Mouse (Mus musculus) megakaryocyte, adult 5-6 weeks (primary cell): ENCODE data around the gene Rftn1. TPM values are rescaled to one million over a fixed set of nuclear protein-coding genes. Genes with fewer than 3 reads are reported as not detected.

Source experiments
- ATAC-seq: 2 replicates; pipeline ENCODE4 v1.8.0; 2016; ENCODE audit warnings: mild to moderate bottlenecking, inconsistent platforms; ENCODE audit not compliant: poor library complexity, severe bottlenecking
- total RNA-seq, 2 experiments: library from RNA; stranded (forward) in 1 of 2; stranded (reverse) in 1 of 2; fragments of 153-499, 151-499 nt in 1 of 2; fragments of 221-1000, 200-1000 nt in 1 of 2; gene quantifications; 2 replicates each; pipeline versions ENCODE4 v1.2.3 to v1.2.4; 2015 to 2017

Rftn1 gene
- total RNA-seq, 2 experiments from 2014 or later: 12.0 to 29.0 TPM

DNA sequence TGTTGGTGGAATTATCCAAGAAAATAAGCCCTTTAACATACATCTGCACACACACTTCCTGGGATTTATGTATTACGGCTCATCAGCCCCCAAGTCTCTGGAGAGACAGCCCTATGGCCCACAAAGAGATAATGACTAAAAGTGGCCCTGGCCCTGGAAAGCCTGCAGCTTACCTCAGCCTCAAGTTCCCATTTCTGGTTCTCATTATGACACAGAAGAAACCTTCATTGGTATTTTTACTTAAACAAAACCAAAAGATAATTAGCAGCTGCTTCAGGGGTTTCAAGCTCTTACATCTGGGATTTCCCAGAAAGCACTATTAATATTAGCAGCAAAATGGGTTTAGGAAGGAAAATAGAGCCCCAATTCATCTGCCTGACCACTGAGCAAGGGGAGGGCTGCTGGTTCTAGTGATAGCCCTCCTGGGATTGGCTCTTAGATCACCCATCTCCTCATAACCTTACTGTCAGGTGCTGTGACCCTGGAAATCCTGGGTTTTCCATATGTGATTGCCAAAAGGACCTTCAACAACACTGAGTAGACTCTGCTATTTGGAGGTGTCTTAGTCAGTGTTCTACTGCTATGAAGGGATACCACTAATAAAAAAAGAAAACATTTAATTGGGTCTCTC lies 14.8 kb upstream of the Rftn1 start:
- no peak for ATAC-seq

DNA sequence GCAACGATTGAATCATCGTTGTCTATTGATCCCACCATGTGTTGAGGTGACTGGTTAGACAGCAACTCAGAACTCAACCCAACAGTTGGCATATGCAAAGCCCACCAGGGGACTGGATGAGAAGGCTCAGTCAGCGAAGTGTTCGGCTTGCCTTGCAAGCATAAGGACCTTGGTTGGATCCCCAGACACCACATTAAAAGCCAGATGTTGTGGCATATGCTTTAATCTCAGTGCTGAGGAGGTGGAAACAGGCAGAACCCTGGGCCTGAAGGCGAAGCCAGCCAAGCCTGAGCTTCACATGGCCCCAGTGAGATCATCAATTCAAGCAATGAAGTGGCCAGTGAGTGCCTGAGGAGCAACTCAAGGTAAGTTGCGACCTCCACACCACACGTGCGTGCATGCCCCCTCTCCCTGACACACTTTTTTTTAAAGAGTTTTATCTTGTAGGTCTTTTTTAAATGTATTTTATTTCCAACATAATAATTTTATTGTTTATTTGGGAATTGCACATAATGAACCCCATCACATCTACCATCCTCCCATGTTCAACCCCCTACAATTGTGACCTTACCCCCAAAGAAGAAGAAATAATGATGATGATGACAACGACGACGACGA lies 11.5 kb upstream of the Rftn1 start:
- ATAC-seq: no peak

- no peak for ATAC-seq
Measured at GRCm38 (mm10) chr17:50199075-50199850, 8.8 kb upstream of the Rftn1 start.

- no peak for ATAC-seq
Measured at GRCm38 (mm10) chr17:50197572-50197971, 7.1 kb upstream of the Rftn1 start.

- ATAC-seq: peak; percentile 22
Measured at GRCm38 (mm10) chr17:50196005-50196672, 5.7 kb upstream of the Rftn1 start.

- ATAC-seq: no peak
Measured at GRCm38 (mm10) chr17:50195399-50195798, 4.9 kb upstream of the Rftn1 start.

- no peak for ATAC-seq
Measured at GRCm38 (mm10) chr17:50194541-50194940, 4.1 kb upstream of the Rftn1 start.

DNA sequence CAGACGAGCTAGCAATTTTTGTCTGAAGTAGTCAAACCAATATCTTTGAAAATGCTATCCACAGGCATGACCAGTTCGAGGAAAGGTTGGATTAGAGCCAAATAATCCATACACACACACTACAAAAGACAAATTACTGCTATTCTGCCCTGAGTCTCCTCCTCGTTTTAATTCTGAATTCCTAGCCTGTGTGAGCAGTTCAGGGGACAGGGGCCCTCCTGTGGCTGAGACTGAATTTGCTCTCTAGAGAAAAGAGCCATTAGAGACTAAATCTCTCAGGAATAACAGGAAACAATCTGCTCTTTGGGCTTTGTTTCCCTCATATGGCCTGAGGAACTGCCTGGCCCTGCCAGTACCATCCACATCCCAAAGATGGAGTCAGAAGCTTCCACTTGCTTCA lies 3.2 kb upstream of the Rftn1 start:
- no peak for ATAC-seq

DNA sequence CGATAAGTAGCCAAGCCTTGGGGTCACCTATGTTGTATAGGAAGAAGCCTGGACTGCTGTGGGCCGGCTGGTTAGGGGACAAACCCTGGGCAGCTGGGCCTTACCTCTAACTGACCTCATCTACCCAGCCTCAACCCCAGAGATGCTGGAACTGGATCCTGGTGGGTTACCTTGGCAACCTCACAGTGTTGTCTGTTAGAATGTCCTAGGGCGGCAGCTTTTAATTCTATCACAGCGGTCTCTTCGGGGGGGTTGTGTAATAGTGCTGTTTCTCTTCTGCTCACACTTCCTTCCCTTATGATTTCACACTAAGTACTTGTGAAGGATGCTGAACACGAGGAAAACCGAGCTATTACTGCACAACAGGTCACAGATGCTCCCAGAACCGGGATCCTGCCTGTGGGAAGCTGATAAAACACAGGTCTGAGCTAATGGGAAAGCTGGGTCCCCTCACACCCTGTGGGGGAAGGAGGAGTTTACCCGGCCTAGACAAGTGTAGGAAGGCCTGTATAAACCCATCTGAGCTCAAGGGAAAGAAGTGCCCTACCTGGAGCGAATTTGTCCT lies 2.0 kb upstream of the Rftn1 start:
- peak; percentile 61 for ATAC-seq

DNA sequence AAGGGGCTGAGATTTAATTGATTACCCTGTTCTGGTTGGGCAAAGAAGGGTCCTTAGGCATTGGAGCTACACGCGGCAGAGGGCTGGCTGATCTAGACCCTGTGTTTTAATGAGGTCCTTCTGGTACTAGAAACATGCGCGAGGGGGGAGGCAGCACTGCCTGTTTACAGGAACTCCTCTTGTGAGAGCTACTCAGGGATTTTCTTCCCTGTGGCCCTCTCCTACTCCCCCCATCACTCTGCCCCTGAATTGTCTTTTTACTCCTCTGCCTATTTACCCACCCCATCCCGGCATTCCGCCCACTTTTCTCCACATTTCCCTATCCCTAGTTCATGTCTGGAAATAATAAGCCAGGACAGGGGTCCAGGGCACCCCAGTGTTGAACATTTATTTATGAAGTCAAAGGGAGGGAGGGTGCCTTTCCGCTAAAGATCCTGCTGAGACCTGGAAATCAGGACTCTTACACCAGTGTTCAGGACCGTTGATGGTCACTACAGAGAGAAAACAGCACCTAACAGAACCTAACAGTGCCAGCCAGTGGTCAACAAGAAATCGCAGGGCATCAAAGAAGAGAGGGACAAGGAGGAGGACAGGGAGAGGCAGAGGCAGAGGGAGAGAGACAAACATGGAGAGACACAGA lies 964 bp upstream of the Rftn1 start:
- no peak for ATAC-seq

DNA sequence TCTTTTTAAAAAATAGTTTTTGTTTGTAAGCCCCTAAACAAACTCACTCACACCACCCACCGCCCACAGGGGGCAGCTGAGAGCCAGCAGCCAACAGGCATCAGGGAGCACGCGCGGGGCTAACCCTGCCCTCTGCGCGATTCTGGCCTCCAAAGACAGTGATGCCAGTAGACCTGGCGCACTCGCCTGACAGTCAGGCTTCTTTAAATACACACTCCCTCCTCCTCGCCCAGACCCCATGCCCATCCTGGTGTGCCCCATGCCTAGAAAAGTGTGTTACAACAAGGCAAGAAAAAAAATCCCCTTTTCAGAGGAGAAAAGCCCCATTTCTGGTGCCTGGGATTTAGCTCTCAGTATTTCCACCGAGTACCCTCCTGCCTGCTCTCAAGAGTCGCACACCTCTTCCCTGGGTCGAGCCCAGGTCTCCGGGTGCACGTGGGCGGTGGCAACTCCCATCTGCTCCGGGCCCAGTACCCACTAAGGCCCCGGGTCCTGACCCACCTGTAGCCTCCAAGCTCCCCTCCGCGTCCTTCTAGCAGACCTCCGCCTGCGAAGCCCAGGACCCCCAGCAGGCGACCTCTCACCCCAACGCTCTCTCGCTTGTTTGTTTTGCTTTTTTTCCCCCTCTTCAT lies 977 bp downstream of the Rftn1 start:
- ATAC-seq: peak; percentile 71

GRCm38 (mm10) chr17:50188662-50189345 lies 1.7 kb downstream of the Rftn1 start:
- no peak for ATAC-seq

DNA sequence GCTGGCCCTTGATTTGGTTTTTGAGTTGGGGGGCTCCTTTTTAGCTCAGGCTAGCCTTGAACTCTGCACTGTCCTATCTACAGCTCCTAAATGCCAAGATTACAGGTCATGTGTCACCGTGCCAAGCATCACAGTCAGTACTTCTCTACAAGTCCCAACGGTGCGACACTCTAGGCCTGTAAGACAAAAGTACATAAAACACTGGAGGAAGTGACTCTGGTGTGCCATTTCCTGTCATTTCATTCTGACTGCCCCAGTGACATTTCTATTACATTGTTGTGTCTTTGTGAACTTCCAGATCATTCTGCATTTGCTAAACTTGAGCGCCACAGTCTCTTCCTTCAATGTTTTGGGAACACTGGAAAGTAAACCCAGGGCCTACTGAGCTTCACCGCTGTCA lies 4.9 kb downstream of the Rftn1 start:
- no peak for ATAC-seq

GRCm38 (mm10) chr17:50185083-50185482 lies 5.4 kb downstream of the Rftn1 start:
- no peak for ATAC-seq

- ATAC-seq: no peak
Measured at GRCm38 (mm10) chr17:50184217-50185038, 6.0 kb downstream of the Rftn1 start.

GRCm38 (mm10) chr17:50183300-50183699 lies 7.2 kb downstream of the Rftn1 start:
- no peak for ATAC-seq

- ATAC-seq: peak; percentile 15; the same call in 1 of the 2 replicates
Measured at GRCm38 (mm10) chr17:50182542-50182951, 7.9 kb downstream of the Rftn1 start.

GRCm38 (mm10) chr17:50180899-50181570 lies 9.4 kb downstream of the Rftn1 start:
- no peak for ATAC-seq
